Mouse (Mus musculus): ENCODE results near the gene Unc119b. TPM values are rescaled to one million over a fixed set of nuclear protein-coding genes. Genes with fewer than 3 reads are reported as not detected.

The Unc119b gene
- polyA plus RNA-seq, 1 experiment, result 39.0 TPM

DNA sequence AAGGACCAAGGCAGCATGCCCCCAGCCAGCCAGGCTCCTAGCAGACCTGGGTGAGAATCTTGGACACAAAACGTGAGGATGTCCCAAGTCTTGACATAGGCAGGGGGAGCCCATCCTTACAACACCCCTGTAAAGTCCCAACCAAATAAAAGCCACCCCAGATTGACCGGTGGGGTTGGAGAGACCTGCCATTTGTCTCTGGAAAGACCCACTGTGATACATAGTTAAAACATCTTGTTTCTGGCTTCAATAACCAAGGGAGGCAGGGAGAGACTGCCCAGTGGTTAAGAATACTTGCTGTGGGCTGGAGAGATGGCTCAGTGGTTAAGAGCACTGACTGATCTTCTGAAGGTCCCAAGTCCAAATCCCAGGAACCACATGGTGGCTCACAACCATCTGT is 32.5 kb downstream of the Unc119b start:
- H3K4me3 ChIP-seq (ENCODE audit: insufficient read depth, poor library complexity, severe bottlenecking), result no peak overlapping the region
- H3K79me3 ChIP-seq (ENCODE audit: low read depth), result no peaks in the 10 kb centered on the region
- no peak for TF ChIP-seq FOSL1 (IDR thresholded peaks at IDR 0.05; ENCODE audit: insufficient read depth, low read length, poor library complexity, severe bottlenecking)
- H3K36me3 ChIP-seq (ENCODE audit: control insufficient read depth, insufficient read depth), result peaks cover 9% of the 10 kb centered on the region
- no peaks in the 10 kb centered on the region for H3K27me3 ChIP-seq (ENCODE audit: control insufficient read depth, insufficient read depth, insufficient read length)
- no peaks in the 10 kb centered on the region for H3K79me2 ChIP-seq (ENCODE audit: control insufficient read depth, insufficient read depth)
- no peak overlapping the region for H3ac ChIP-seq (ENCODE audit: control insufficient read depth, insufficient read length, low read depth)

DNA sequence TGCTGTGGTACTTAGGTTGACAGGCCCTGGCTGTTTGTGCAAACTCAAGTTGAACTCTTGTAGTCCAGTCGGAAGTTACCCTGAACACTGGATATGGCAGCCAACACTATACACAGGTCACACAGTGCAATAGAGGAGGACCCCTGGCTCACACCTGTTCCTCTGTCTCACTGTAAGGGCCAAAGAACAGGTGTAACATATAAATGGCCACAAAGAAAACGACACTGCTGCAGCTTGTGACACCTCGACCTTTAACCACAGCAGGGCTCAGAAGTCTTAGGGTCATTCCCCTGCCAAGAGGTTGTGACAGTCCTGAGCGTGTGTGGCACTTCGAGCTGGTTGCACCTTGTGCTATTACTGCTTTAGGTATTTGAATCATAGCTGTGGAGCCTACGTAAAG is 34.3 kb downstream of the Unc119b start:
- H3K79me3 ChIP-seq (ENCODE audit: low read depth), result no peaks in the 10 kb centered on the region
- no peak for TF ChIP-seq CEBPB (IDR thresholded peaks at IDR 0.05; ENCODE audit: low read depth)
- no peak for TF ChIP-seq USF1 (IDR thresholded peaks at IDR 0.05; ENCODE audit: low read depth)
- no peak for TF ChIP-seq MYOD1 (IDR thresholded peaks at IDR 0.05; ENCODE audit: control insufficient read depth, insufficient read length, low read depth)
- TF ChIP-seq MYOG (IDR thresholded peaks at IDR 0.05; ENCODE audit: control insufficient read depth, extremely low read depth, insufficient read length), result no peak
- no peak for TF ChIP-seq FOSL1 (IDR thresholded peaks at IDR 0.05; ENCODE audit: insufficient read depth, low read length, poor library complexity, severe bottlenecking)
- no peak for TF ChIP-seq MAX (IDR thresholded peaks at IDR 0.05)
- no peak for TF ChIP-seq CTCF (IDR thresholded peaks at IDR 0.05; ENCODE audit: control insufficient read depth, insufficient read depth, insufficient read length)
- no peaks in the 10 kb centered on the region for H3K27me3 ChIP-seq (ENCODE audit: control insufficient read depth, insufficient read depth, insufficient read length)
- no peak overlapping the region for H3ac ChIP-seq (ENCODE audit: control insufficient read depth, insufficient read length, low read depth)
- H3K36me3 ChIP-seq (ENCODE audit: control insufficient read depth, insufficient read depth), result peaks cover 23% of the 10 kb centered on the region
- H3K79me2 ChIP-seq (ENCODE audit: control insufficient read depth, insufficient read depth), result no peaks in the 10 kb centered on the region
- no peak overlapping the region for H3K4me3 ChIP-seq (ENCODE audit: insufficient read depth, poor library complexity, severe bottlenecking)

- Histone ChIP-seq H3ac (ENCODE audit: control insufficient read depth, insufficient read length, low read depth) (no peak overlapping the region), H3K79me2 (ENCODE audit: control insufficient read depth, insufficient read depth) (no peaks in the 10 kb centered on the region), H3K79me3 (ENCODE audit: low read depth) (no peaks in the 10 kb centered on the region), H3K36me3 (ENCODE audit: control insufficient read depth, insufficient read depth) (peaks cover 28% of the 10 kb centered on the region), H3K27me3 (ENCODE audit: control insufficient read depth, insufficient read depth, insufficient read length) (no peaks in the 10 kb centered on the region), H3K4me3 (ENCODE audit: insufficient read depth, poor library complexity, severe bottlenecking) (no peak overlapping the region)
- no peak for TF ChIP-seq MYOG (IDR thresholded peaks at IDR 0.05; ENCODE audit: control insufficient read depth, extremely low read depth, insufficient read length)
- no peak for TF ChIP-seq USF1 (IDR thresholded peaks at IDR 0.05; ENCODE audit: low read depth)
- no peak for TF ChIP-seq MAX (IDR thresholded peaks at IDR 0.05)
- no peak for TF ChIP-seq CEBPB (IDR thresholded peaks at IDR 0.05; ENCODE audit: low read depth)
- TF ChIP-seq FOSL1 (IDR thresholded peaks at IDR 0.05; ENCODE audit: insufficient read depth, low read length, poor library complexity, severe bottlenecking), result no peak
Observed at GRCm38 (mm10) chr5:115099991-115100390, 34.8 kb downstream of the Unc119b start.

DNA sequence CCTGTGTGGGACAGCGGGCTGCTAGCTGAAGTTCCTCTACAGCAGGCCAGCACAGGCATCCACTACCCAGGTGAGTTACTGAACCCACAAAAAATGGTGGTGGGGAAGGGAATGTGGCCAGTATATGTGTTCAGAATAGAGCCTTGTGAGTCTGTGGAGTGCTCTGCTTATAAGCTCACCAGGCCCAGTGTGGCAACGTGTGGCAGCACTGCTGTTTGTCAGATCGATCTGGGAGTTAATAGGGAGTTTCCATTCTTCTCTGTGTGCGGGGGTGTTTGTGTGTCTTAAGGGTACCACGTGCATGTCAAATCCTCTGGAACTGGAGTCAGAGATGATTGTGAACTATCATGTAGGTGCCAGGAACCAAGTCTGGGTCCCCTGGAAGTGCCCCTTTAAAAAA is 35.2 kb downstream of the Unc119b start:
- no peaks in the 10 kb centered on the region for H3K27me3 ChIP-seq (ENCODE audit: control insufficient read depth, insufficient read depth, insufficient read length)
- no peaks in the 10 kb centered on the region for H3K79me2 ChIP-seq (ENCODE audit: control insufficient read depth, insufficient read depth)
- no peak overlapping the region for H3K4me3 ChIP-seq (ENCODE audit: insufficient read depth, poor library complexity, severe bottlenecking)
- H3K36me3 ChIP-seq (ENCODE audit: control insufficient read depth, insufficient read depth), result peaks cover 32% of the 10 kb centered on the region
- H3ac ChIP-seq (ENCODE audit: control insufficient read depth, insufficient read length, low read depth), result no peak overlapping the region
- no peak for TF ChIP-seq MYOG (IDR thresholded peaks at IDR 0.05; ENCODE audit: control insufficient read depth, extremely low read depth, insufficient read length)
- TF ChIP-seq FOSL1 (IDR thresholded peaks at IDR 0.05; ENCODE audit: insufficient read depth, low read length, poor library complexity, severe bottlenecking), result no peak
- TF ChIP-seq CTCF (IDR thresholded peaks at IDR 0.05; ENCODE audit: control insufficient read depth, insufficient read depth, insufficient read length), result no peak
- TF ChIP-seq MYOD1 (IDR thresholded peaks at IDR 0.05; ENCODE audit: control insufficient read depth, insufficient read length, low read depth), result no peak
- TF ChIP-seq USF1 (IDR thresholded peaks at IDR 0.05; ENCODE audit: low read depth), result no peak
- no peak for TF ChIP-seq CEBPB (IDR thresholded peaks at IDR 0.05; ENCODE audit: low read depth)
- TF ChIP-seq MAX (IDR thresholded peaks at IDR 0.05), result no peak
- H3K79me3 ChIP-seq (ENCODE audit: low read depth), result no peaks in the 10 kb centered on the region

GRCm38 (mm10) chr5:115098195-115098594 is 36.6 kb downstream of the Unc119b start, which contains the start of gene Gm10401:
Gene Gm10401 (minus strand): TSS chr5:115098295.
- Histone ChIP-seq H3K79me2 (ENCODE audit: control insufficient read depth, insufficient read depth) (no peaks in the 10 kb centered on the region), H3K36me3 (ENCODE audit: control insufficient read depth, insufficient read depth) (peaks cover 36% of the 10 kb centered on the region), H3K4me3 (ENCODE audit: insufficient read depth, poor library complexity, severe bottlenecking) (no peak within 1 kb of the TSS), H3K79me3 (ENCODE audit: low read depth) (no peaks in the 10 kb centered on the region), H3ac (ENCODE audit: control insufficient read depth, insufficient read length, low read depth) (no peak within 1 kb of the TSS), H3K27me3 (ENCODE audit: control insufficient read depth, insufficient read depth, insufficient read length) (no peaks in the 10 kb centered on the region)
- TF ChIP-seq MAX (IDR thresholded peaks at IDR 0.05), result no peak

GRCm38 (mm10) chr5:115091776-115092175 is 43.0 kb downstream of the Unc119b start:
- TF ChIP-seq CEBPB (IDR thresholded peaks at IDR 0.05; ENCODE audit: low read depth) (no peak), USF1 (IDR thresholded peaks at IDR 0.05; ENCODE audit: low read depth) (no peak), FOSL1 (IDR thresholded peaks at IDR 0.05; ENCODE audit: insufficient read depth, low read length, poor library complexity, severe bottlenecking) (no peak), MYOG (IDR thresholded peaks at IDR 0.05; ENCODE audit: control insufficient read depth, extremely low read depth, insufficient read length) (no peak), MAX (IDR thresholded peaks at IDR 0.05) (no peak)
- no peak overlapping the region for H3K4me3 ChIP-seq (ENCODE audit: insufficient read depth, poor library complexity, severe bottlenecking)
- H3K27me3 ChIP-seq (ENCODE audit: control insufficient read depth, insufficient read depth, insufficient read length), result no peaks in the 10 kb centered on the region
- H3K79me2 ChIP-seq (ENCODE audit: control insufficient read depth, insufficient read depth), result peaks cover 16% of the 10 kb centered on the region
- peaks cover 73% of the 10 kb centered on the region for H3K36me3 ChIP-seq (ENCODE audit: control insufficient read depth, insufficient read depth)
- no peaks in the 10 kb centered on the region for H3K79me3 ChIP-seq (ENCODE audit: low read depth)
- no peak overlapping the region for H3ac ChIP-seq (ENCODE audit: control insufficient read depth, insufficient read length, low read depth)
